Mouse (Mus musculus) G1E (cell line): ENCODE results near the gene Gm14137.

Experiments
- CTCF ChIP-seq: IDR thresholded peaks from 2 replicates; pipeline ENCODE4 v1.5.1; 2012; ENCODE audit warnings: low read depth, low read length, inconsistent platforms, mixed read lengths
- GATA1 ChIP-seq: IDR thresholded peaks from 2 replicates; pipeline ENCODE4 v1.6.1; 2012; ENCODE audit warnings: borderline replicate concordance, low read length, inconsistent platforms, mixed read lengths
- POLR2AphosphoS5 ChIP-seq: IDR thresholded peaks from 2 replicates; pipeline ENCODE4 v1.6.1; 2012; ENCODE audit warnings: low read depth, low read length, inconsistent platforms; ENCODE audit not compliant: insufficient replicate concordance
- TAL1 ChIP-seq: conservative IDR thresholded peaks from 2 replicates; pipeline ENCODE4 v1.6.1; 2012; ENCODE audit warnings: low read depth, low read length, inconsistent platforms, mixed read lengths

DNA sequence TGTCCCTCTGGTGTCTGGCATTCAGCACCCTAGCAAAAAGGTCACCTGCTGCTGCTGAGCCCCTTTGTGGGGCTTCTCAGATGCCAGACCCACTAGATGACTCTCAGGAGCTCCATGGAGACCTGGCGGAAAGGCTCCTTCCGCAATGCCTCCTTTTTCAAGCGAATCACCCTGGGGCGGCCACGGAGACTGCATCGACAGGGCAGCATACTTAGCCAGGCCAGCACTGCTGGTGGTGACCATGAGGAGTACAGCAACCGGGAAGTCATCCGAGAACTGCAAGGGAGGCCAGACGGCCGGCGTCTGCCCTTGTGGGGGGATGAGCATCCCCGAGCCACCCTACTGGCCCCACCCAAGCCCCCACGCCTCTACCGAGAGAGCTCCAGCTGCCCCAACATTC, 557 bp downstream of the Gm14137 start:
- TF ChIP-seq CTCF (no peak), POLR2AphosphoS5 (no peak), GATA1 (no peak), TAL1 (no peak)
